Mouse (Mus musculus) bone marrow, adult 2 months (tissue): ENCODE measurements around the gene Dnajc21. TPM values are rescaled to one million over a fixed set of nuclear protein-coding genes. Genes with fewer than 3 reads are reported as not detected.
A peak's percentile ranks its signal among the peaks of the same experiment; 100 is the strongest.

ENCODE experiments used
- H3K27ac ChIP-seq: fragments of 200-500 bp; 2 replicates; pipeline ENCODE4 v1.5.1; 2012; ENCODE audit warnings: low read depth, mild to moderate bottlenecking, control low read depth, inconsistent platforms, low read length; ENCODE audit not compliant: control insufficient read depth, poor library complexity, insufficient read depth
- H3K4me1 ChIP-seq: fragments of 200-500 bp; 2 replicates; pipeline ENCODE4 v1.6.1; 2011; ENCODE audit warnings: low read length; ENCODE audit not compliant: control insufficient read depth, insufficient read depth
- H3K4me3 ChIP-seq: fragments of 200-500 bp; replicated peaks from 2 replicates; pipeline ENCODE3; 2011; ENCODE audit warnings: mild to moderate bottlenecking, low read depth, low read length, control low read depth; ENCODE audit not compliant: control insufficient read depth
- CTCF ChIP-seq: fragments of 200-500 bp; IDR thresholded peaks from 2 replicates; pipeline ENCODE4 v1.5.1; 2011; ENCODE audit warnings: low read length, control low read depth; ENCODE audit not compliant: control insufficient read depth, insufficient read depth
- POLR2A ChIP-seq: fragments of 200-500 bp; IDR thresholded peaks from 2 replicates; pipeline ENCODE4 v1.6.1; 2011; ENCODE audit warnings: low read depth, mild to moderate bottlenecking, control low read depth, low read length, borderline replicate concordance; ENCODE audit not compliant: control insufficient read depth
- WGBS: fragments of 180-500 bp; shearing (Covaris S2); methylation state at CpG from one replicate; pipeline ENCODE4 v1.1.7; 2018; 5-methylcytosine and 5-hydroxymethylcytosine counted together
- polyA plus RNA-seq: library from polyadenylated mRNA; stranded (reverse); fragments of >200 nt; gene quantifications from 2 replicates; pipeline ENCODE4 v1.2.4, GENCODE M21; 2011; ENCODE audit warnings: low replicate concordance; ENCODE audit not compliant: missing spikeins, insufficient read depth, insufficient read length

The Dnajc21 gene
- polyA plus RNA-seq, 1 experiment = 21.6 TPM

- no peak for TF ChIP-seq POLR2A
- H3K27ac ChIP-seq = no peak overlapping the region
- H3K4me1 ChIP-seq = no peaks in the 10 kb centered on the region; the same call in 1 of the 2 replicates
- WGBS = 91% methylated on average over 5 of the region's 5 CpGs
- H3K4me3 ChIP-seq = no peak overlapping the region
Observed at GRCm38 (mm10) chr15:10490101-10490500, 19.8 kb upstream of the Dnajc21 start.

DNA sequence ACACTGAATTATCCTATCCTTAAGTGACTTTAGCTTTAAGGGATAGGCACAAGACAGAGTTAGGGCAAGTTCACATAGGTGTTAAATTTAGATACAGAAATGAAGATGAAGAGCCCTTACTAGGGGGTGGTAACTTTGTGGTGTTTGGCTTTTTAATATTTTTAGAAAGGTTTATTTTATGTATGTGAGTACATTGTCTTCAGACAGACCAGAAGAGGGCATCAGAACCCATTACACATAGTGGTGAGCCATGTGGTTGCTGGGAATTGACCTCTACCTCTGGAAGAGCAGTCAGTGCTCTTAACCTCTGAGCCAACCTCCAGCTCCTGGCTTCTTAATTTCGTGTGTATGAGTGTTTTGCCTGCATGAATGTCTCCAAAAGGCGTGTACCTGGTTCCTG lies 16.9 kb upstream of the Dnajc21 start:
- no peaks in the 10 kb centered on the region; the same call in 1 of the 2 replicates for H3K4me1 ChIP-seq
- no peak overlapping the region for H3K27ac ChIP-seq
- WGBS = 43% methylated on average over 2 of the region's 2 CpGs
- TF ChIP-seq POLR2A (no peak), CTCF (no peak)
- no peak overlapping the region for H3K4me3 ChIP-seq

GRCm38 (mm10) chr15:10486365-10486839 lies 16.1 kb upstream of the Dnajc21 start:
- WGBS = under 1% methylated on average over 18 of the region's 18 CpGs
- TF ChIP-seq POLR2A (no peak), CTCF (no peak)
- Histone ChIP-seq H3K4me3 (peak overlapping the region; percentile 85), H3K4me1 (no peaks in the 10 kb centered on the region; the same call in 1 of the 2 replicates), H3K27ac (no peak overlapping the region)

DNA sequence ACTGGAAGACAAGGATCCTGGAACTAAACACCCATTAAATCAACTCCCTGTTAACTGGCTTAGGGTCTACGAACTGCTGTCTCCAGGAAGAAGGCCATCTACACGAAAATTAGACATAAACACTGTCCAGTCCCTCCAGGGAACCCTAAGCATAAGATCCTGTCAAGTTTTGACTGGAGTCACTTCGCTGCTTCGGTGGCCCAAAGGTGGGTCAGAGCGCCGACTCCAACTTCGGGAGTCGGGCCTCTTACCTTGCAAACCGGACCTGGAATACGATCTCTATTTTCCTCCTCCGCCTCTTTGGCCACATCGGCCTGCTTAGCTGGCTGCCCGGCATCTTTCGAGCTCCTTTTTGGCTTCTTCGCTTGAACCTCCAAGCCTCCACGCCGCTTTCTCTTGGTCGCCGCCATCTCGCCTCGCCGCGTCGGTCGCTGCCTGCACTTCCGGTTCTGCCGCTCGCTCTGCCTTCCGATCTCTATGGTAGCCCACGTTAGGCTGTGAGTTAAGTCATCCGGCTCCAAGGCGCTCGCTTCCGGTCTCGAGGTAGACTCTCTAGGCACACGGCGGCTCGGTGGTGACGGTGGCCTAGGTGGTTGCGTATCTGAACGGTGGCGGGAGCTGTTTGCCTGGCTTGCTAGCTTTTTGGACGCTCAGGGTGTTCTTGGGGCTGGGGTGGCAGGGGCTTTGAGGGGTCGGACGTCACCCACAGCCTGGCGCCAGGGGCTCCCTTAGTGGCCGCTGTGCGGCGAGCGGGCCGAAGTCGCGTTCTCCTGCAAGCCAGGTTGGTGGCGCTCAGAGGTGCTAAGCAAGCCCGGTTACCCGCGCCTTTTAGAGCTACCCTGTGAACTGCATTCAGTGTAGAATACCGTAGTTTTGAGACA lies 15.4 kb upstream of the Dnajc21 start, which contains the start of the genes Brix1 and Rad1:
Gene Brix1, minus strand, starts transcription at position 464 of the 881 bp plus-strand sequence.
Gene Rad1, plus strand, starts transcription at position 535 of the 881 bp plus-strand sequence.
- Histone ChIP-seq H3K27ac (no peak within 1 kb of the TSS), H3K4me3 (peak within 1 kb of the TSS; percentile 85), H3K4me1 (no peaks in the 10 kb centered on the region; the same call in 1 of the 2 replicates)
- under 1% methylated on average over 58 of the region's 58 CpGs for WGBS
- TF ChIP-seq POLR2A = peak; percentile 86; the same call in 1 of the 2 replicates
- TF ChIP-seq CTCF = no peak

GRCm38 (mm10) chr15:10470941-10471340 lies 625 bp upstream of the Dnajc21 start:
- no peak overlapping the region for H3K27ac ChIP-seq
- TF ChIP-seq CTCF (no peak), POLR2A (no peak)
- H3K4me1 ChIP-seq = no peaks in the 10 kb centered on the region; the same call in 1 of the 2 replicates
- no peak overlapping the region for H3K4me3 ChIP-seq
- WGBS = 43% methylated on average over 3 of the region's 3 CpGs

- H3K27ac ChIP-seq = peak overlapping the region; percentile 70; the same call in 1 of the 2 replicates
- no peaks in the 10 kb centered on the region; the same call in 1 of the 2 replicates for H3K4me1 ChIP-seq
- TF ChIP-seq POLR2A (no peak), CTCF (no peak)
- WGBS = under 1% methylated on average over 40 of the region's 40 CpGs
- peak overlapping the region; percentile 81 for H3K4me3 ChIP-seq
Observed at GRCm38 (mm10) chr15:10469641-10470150, 620 bp downstream of the Dnajc21 start.

DNA sequence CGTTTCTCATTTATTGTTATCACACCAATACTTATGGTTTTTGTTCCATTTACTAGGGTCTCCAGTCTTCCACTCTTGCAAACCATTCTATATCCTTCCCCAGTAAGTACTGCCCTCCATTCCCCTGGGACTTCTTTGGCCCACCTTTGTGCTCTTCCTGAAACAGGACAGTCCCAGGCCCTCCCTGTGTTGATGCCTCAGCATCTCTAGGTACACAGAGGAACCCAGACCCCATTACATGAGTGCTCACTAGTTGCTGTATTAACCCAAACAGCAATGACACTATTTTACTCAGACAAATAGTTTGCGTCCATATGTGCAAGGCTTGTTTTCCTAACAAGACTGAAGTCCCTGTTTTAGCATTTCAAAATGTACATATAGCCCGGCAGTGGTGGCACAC lies 1.6 kb downstream of the Dnajc21 start:
- 72% methylated on average over 3 of the region's 3 CpGs for WGBS
- no peak overlapping the region for H3K4me3 ChIP-seq
- no peak for TF ChIP-seq CTCF
- no peak for TF ChIP-seq POLR2A
- no peak overlapping the region for H3K27ac ChIP-seq
- H3K4me1 ChIP-seq = peaks cover 1% of the 10 kb centered on the region; the same call in 1 of the 2 replicates

DNA sequence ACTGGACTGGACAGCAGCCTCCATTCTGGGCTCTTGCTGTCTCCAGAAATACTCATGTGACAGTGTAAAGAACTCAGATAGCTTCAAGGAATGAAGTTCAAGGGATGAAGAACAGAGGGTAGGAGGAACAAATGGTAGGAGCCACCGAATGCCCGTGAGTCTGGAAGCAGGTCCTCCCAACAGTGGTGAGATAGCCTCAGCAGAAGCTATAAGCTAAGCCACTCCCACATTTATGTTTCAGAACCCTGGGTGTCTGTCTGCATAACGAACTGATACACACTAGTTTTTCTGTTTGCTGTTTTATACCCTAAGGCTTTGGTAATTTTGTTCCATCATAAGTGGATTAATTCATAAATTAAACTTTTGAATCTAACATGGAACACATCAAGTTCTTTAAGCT lies 5.6 kb downstream of the Dnajc21 start:
- Histone ChIP-seq H3K27ac (no peak overlapping the region), H3K4me1 (peaks cover 1% of the 10 kb centered on the region; the same call in 1 of the 2 replicates), H3K4me3 (no peak overlapping the region)
- TF ChIP-seq POLR2A (no peak), CTCF (no peak)
- WGBS = 61% methylated on average over 3 of the region's 3 CpGs

DNA sequence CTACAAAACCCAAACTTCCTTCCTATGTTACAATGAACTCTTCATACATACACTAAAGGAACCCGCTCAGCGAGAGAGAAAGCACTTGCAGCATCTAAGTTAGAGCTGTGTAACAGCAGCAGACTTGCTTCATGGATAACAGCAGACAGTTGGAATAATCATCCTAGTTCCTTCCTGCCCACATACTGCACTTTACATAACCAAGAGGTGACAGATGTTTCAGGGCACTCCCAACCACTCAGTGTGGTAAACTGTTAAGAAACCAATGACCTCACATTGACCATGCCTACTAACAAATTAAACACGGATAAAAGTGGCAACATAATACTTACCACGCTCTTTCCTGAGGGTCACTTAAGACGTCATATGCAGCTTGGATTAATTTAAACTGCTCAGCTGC lies 6.8 kb downstream of the Dnajc21 start:
- no peak for TF ChIP-seq POLR2A
- no peak for TF ChIP-seq CTCF
- Histone ChIP-seq H3K27ac (no peak overlapping the region), H3K4me3 (no peak overlapping the region), H3K4me1 (peaks cover 1% of the 10 kb centered on the region; the same call in 1 of the 2 replicates)
- WGBS = 28% methylated on average over 5 of the region's 5 CpGs
